Mouse (Mus musculus) left cerebral cortex, adult 8-10 months (tissue): Measurements from ENCODE around the gene Ap2a2. TPM values are rescaled to one million over a fixed set of nuclear protein-coding genes. Genes with fewer than 3 reads are reported as not detected.
"Not testable (repeated sequence)": the region's sequence is repeated elsewhere in the genome, so short reads cannot be mapped to it uniquely, and the experiment has no call there.

Experiments
- DNase-seq, 2 experiments: peaks; one replicate each; pipeline ENCODE4 v3.0.0; 2022; ENCODE audit warnings: low spot score in 2 of 2
- microRNA-seq, 2 experiments: library from miRNA; unstranded; fragments of <30 nt; microRNA quantifications; one replicate each; pipeline ENCODE4 v1.2.0; 2022
- total RNA-seq, 4 experiments: library from RNA; stranded (reverse); gene quantifications; 2 replicates each; pipeline ENCODE4 v1.2.4; 2022

The Ap2a2 gene
- total RNA-seq, 4 experiments from 2014 or later, result 188 to 206 (median 202) TPM

GRCm38 (mm10) chr7:141660346-141660745 is 98.4 kb downstream of the Ap2a2 start:
- DNase-seq, result no peak

GRCm38 (mm10) chr7:141661481-141661880 is 99.5 kb downstream of the Ap2a2 start:
- no peak for DNase-seq

GRCm38 (mm10) chr7:141662223-141662622 is 100.2 kb downstream of the Ap2a2 start:
- no peak for DNase-seq

GRCm38 (mm10) chr7:141666190-141666589 is 104.2 kb downstream of the Ap2a2 start:
- DNase-seq, result no peak

- not testable (repeated sequence) for DNase-seq
Measured at GRCm38 (mm10) chr7:141669097-141669496, 107.1 kb downstream of the Ap2a2 start.

GRCm38 (mm10) chr7:141670999-141671398 is 109.0 kb downstream of the Ap2a2 start:
- no peak for DNase-seq

- DNase-seq, result no peak
Measured at GRCm38 (mm10) chr7:141671626-141672291, 109.8 kb downstream of the Ap2a2 start.

GRCm38 (mm10) chr7:141678922-141679321 is 116.9 kb downstream of the Ap2a2 start:
- no peak for DNase-seq

Small RNA genes within 50 kb of the gene (microRNA-seq; reads per million reads assigned to microRNA genes)
- gene Mir7063, result 2.4 to 2.5 reads per million in 2 experiments

Other genes starting within 250 kb of the Ap2a2 start
- gene Deaf1, start 234.5 kb upstream of the Ap2a2 start, total RNA-seq, result 10 to 100 TPM; 57.2 to 76.6 (median 68.2) TPM
- gene Tmem80, start 234.4 kb upstream of the Ap2a2 start, total RNA-seq, result 10 to 100 TPM; 30.2 to 32.2 (median 30.6) TPM
- 1 to 10 TPM; 5.4 to 7.9 (median 6.4) TPM for gene Eps8l2, start 223.3 kb upstream of the Ap2a2 start, total RNA-seq
- gene Taldo1, start 170.0 kb upstream of the Ap2a2 start, total RNA-seq, result 100 to 1,000 TPM in 3 of 4 experiments, 10 to 100 TPM in 1; 99.3 to 109 (median 106) TPM
- 10 to 100 TPM; 40.6 to 48.1 (median 44.6) TPM for gene Gatd1, start 148.0 kb upstream of the Ap2a2 start, total RNA-seq
- 100 to 1,000 TPM; 286 to 326 (median 299) TPM for gene Cend1, start 132.7 kb upstream of the Ap2a2 start, total RNA-seq
- gene Slc25a22, start 124.3 kb upstream of the Ap2a2 start, total RNA-seq, result 100 to 1,000 TPM; 245 to 266 (median 253) TPM
- gene Pidd1, start 118.1 kb upstream of the Ap2a2 start, total RNA-seq, result 1 to 10 TPM in 3 of 4 experiments, under 1 TPM in 1; 0.88 to 2.5 (median 1.3) TPM
- gene Rplp2, start 114.8 kb upstream of the Ap2a2 start, total RNA-seq, result 100 to 1,000 TPM; 524 to 612 (median 563) TPM
- 10 to 100 TPM; 21.2 to 32.6 (median 27.2) TPM for gene Pnpla2, start 107.0 kb upstream of the Ap2a2 start, total RNA-seq
- gene Cracr2b, start 101.1 kb upstream of the Ap2a2 start, total RNA-seq, result 1 to 10 TPM; 3.9 to 5.4 (median 4.4) TPM
- 10 to 100 TPM; 30.2 to 35.5 (median 33.4) TPM for gene Cd151, start 94.8 kb upstream of the Ap2a2 start, total RNA-seq
- gene Polr2l, start 87.0 kb upstream of the Ap2a2 start, total RNA-seq, result 10 to 100 TPM; 32.2 to 42.4 (median 33.2) TPM
- gene Tspan4, start 86.9 kb upstream of the Ap2a2 start, total RNA-seq, result 10 to 100 TPM; 17.6 to 28.0 (median 23.9) TPM
- 10 to 100 TPM; 66.8 to 72.6 (median 69.2) TPM for gene Chid1, start 22.3 kb upstream of the Ap2a2 start, total RNA-seq
- gene Muc6, start 93.1 kb downstream of the Ap2a2 start, total RNA-seq, result not detected
- gene Muc2, start 128.2 kb downstream of the Ap2a2 start, total RNA-seq, result 1 to 10 TPM in 1 of 4 experiments, under 1 TPM in 3; 0.28 to 1.2 (median 0.50) TPM
- under 1 TPM in 2 of 4 experiments, not detected in 2; 0.02 TPM for gene Muc5ac, start 226.8 kb downstream of the Ap2a2 start, total RNA-seq